Mouse (Mus musculus) liver, embryonic 14.5 days (tissue): Measurements from ENCODE around the gene Ccdc12. TPM values are rescaled to one million over a fixed set of nuclear protein-coding genes. Genes with fewer than 3 reads are reported as not detected.
A peak's percentile ranks its signal among the peaks of the same experiment; 100 is the strongest.

Source experiments
- ATAC-seq: fragments of 200-750 bp; cut with Nextera tagmentation; 2 replicates; pipeline ENCODE4 v1.8.0; 2017; ENCODE audit warnings: moderate number of reproducible peaks, mild to moderate bottlenecking, moderate library complexity; ENCODE audit not compliant: insufficient read depth
- DNase-seq, 3 experiments: peaks; one replicate each; pipeline ENCODE4 v3.0.0-alpha.2; 2012 to 2013; ENCODE audit warnings: low read depth in 3 of 3, low spot score in 3 of 3
- H3K27ac ChIP-seq: fragments of 300-500 bp; sonication (generic); 2 replicates; pipeline ENCODE4 v1.5.1; 2014; ENCODE audit warnings: moderate library complexity, mild to moderate bottlenecking, control low read depth, inconsistent platforms
- H3K27me3 ChIP-seq: fragments of 300-500 bp; sonication (generic); 2 replicates; pipeline ENCODE4 v1.6.1; 2014; ENCODE audit warnings: mild to moderate bottlenecking, low read length, moderate library complexity; ENCODE audit not compliant: control insufficient read depth, insufficient read depth
- H3K36me3 ChIP-seq: fragments of 300-500 bp; sonication (generic); replicated peaks from 2 replicates; pipeline ENCODE4 v1.6.1; 2014; ENCODE audit warnings: low read depth; ENCODE audit not compliant: control insufficient read depth, insufficient read depth
- H3K4me1 ChIP-seq, 2 experiments: fragments of 200-500 bp in 1 of 2; fragments of 300-500 bp in 1 of 2; sonication (generic) in 1 of 2; replicated peaks; 2 replicates each; pipeline ENCODE4 v1.6.1; 2012 to 2014; ENCODE audit warnings: antibody characterized with exemption in 1 of 2, inconsistent platforms in 1 of 2, low read length in 1 of 2; ENCODE audit not compliant: control insufficient read depth in 2 of 2, insufficient read depth in 2 of 2
- H3K4me2 ChIP-seq: fragments of 300-500 bp; sonication (generic); 2 replicates; pipeline ENCODE4 v1.6.1; 2014; ENCODE audit warnings: low read depth, mild to moderate bottlenecking, control low read depth, moderate library complexity
- H3K4me3 ChIP-seq, 2 experiments: fragments of 200-500 bp in 1 of 2; fragments of 300-500 bp in 1 of 2; sonication (generic) in 1 of 2; 2 replicates each; pipeline ENCODE4 v1.5.1; 2012 to 2014; ENCODE audit warnings: low read depth in 2 of 2, low read length in 2 of 2, mild to moderate bottlenecking in 2 of 2, control low read depth in 1 of 2, inconsistent platforms in 1 of 2, moderate library complexity in 1 of 2; ENCODE audit not compliant: insufficient read depth in 1 of 2
- H3K9ac ChIP-seq: fragments of 300-500 bp; sonication (generic); replicated peaks from 2 replicates; pipeline ENCODE4 v1.6.1; 2014; ENCODE audit warnings: mild to moderate bottlenecking, control low read depth, moderate library complexity
- H3K9me3 ChIP-seq: fragments of 300-500 bp; sonication (generic); 2 replicates; pipeline ENCODE4 v1.6.1; 2016; ENCODE audit warnings: low read length, mixed read lengths; ENCODE audit not compliant: control insufficient read depth
- CTCF ChIP-seq: IDR thresholded peaks from 2 replicates; pipeline ENCODE4 v1.5.1; 2016; ENCODE audit warnings: antibody characterized with exemption, low read depth, control low read depth
- EP300 ChIP-seq: IDR thresholded peaks from 2 replicates; pipeline ENCODE4 v1.6.1; 2016; ENCODE audit warnings: antibody characterized with exemption, low read depth
- WGBS: fragments of 180-500 bp; shearing (Covaris S2); extraction: QIAGEN DNeasy Blood & Tissue Kit; methylation state at CpG from one replicate; pipeline ENCODE4 v1.1.7; 2014; ENCODE audit not compliant: insufficient replicate concordance; 5-methylcytosine and 5-hydroxymethylcytosine counted together
- polyA plus RNA-seq, 2 experiments: library from polyadenylated mRNA; depleted of rRNA in 1 of 2; stranded (reverse) in 1 of 2; unstranded in 1 of 2; fragments of >200 nt; fragmentation: Nextera tagmentation in 1 of 2; extraction: Ambion mirVana in 1 of 2; gene quantifications; 2 replicates each; pipeline versions ENCODE4 v1.2.1 to v1.2.3; 2012 to 2014

Ccdc12 gene
- polyA plus RNA-seq, 2 experiments: 64.5 to 66.0 TPM

DNA sequence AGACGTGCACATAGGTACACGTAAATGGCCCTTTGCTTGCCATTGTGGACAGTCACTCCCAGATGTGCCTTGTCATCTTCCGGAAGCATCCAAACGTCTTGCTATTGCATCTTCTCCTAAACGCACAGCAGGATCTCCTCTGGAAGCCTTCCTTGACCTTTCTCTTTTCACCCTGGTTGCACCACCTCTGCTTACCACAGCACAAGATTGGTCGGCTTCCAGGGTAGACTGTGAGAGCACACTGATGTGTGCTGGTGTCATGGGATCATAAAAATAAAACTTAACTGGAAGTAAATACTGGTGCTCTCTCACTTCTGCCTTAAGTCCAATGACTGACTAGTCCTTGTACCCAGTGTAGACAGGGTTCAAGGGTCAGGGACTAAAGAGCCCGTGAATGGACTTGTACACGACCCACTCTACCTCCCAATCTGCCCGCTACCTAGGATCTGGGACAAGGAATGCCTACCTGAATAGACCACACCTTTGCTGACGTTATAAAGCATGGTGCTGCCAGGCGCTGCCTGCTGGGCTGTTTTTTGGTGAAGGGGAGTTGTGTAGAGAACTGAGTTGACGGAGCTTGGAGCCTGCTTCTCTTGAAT is 33.6 kb upstream of the Ccdc12 start:
- Histone ChIP-seq H3K4me2 (no peak overlapping the region), H3K9me3 (no peaks in the 10 kb centered on the region), H3K36me3 (peaks cover 12% of the 10 kb centered on the region), H3K27ac (no peak overlapping the region), H3K4me3 (no peak overlapping the region), H3K4me1 (peaks cover 0 to 3% of the 10 kb centered on the region in 2 experiments; a peak in 1 of 4 replicates), H3K9ac (no peak overlapping the region), H3K27me3 (no peaks in the 10 kb centered on the region)
- WGBS: 74% methylated on average over 12 of the region's 12 CpGs
- TF ChIP-seq CTCF (no peak), EP300 (no peak)
- DNase-seq (no peak), ATAC-seq (no peak)

DNA sequence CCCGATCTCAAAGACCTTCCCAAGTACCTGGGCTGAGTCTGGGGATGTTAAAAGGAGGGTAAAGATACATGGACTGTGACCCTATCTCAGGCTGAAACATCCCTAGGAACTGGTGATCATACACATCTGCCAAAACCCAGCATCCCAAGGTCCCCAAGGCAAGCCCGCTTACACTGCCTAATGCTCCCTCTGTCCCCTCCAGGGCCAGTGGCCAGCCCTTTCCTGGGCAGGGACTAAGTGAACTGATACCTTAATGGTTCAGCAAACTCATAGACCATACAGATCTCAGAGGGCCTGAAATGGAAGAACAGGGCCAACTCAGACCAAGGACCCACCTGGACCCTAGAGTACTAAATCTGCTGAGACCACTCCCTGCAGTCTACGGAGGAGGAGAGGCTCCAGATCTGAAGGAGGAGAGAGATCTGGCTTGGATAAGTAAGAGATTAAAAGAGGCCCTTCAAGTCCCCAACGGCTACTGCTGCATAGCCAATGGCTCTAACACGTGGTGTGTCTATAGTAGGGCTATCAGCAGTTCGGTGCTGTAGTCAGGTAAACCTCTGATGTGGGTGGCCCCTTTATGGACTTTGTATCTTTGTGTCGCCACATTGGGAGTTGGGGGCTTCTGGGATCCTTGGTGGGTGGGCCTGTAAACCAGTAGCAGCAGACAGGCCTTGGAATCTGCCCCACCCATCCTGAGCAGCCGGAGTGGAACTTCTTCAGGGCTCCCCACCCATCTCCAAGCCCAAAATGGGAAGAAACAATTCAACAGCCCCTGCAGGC is 32.7 kb upstream of the Ccdc12 start:
- no peak overlapping the region for H3K27ac ChIP-seq
- no peaks in the 10 kb centered on the region for H3K9me3 ChIP-seq
- TF ChIP-seq EP300: no peak
- TF ChIP-seq CTCF: no peak
- peaks cover 3% of the 10 kb centered on the region for H3K36me3 ChIP-seq
- peak overlapping the region; percentile 88 for H3K4me2 ChIP-seq
- peak overlapping the region; percentile 55 to 66; a peak in 3 of 4 replicates for H3K4me3 ChIP-seq
- 63% methylated on average over 8 of the region's 8 CpGs for WGBS
- H3K9ac ChIP-seq: no peak overlapping the region
- no peak for DNase-seq
- no peak for ATAC-seq
- H3K4me1 ChIP-seq: peaks cover 0 to 3% of the 10 kb centered on the region in 2 experiments; a peak in 1 of 4 replicates
- no peaks in the 10 kb centered on the region for H3K27me3 ChIP-seq

DNA sequence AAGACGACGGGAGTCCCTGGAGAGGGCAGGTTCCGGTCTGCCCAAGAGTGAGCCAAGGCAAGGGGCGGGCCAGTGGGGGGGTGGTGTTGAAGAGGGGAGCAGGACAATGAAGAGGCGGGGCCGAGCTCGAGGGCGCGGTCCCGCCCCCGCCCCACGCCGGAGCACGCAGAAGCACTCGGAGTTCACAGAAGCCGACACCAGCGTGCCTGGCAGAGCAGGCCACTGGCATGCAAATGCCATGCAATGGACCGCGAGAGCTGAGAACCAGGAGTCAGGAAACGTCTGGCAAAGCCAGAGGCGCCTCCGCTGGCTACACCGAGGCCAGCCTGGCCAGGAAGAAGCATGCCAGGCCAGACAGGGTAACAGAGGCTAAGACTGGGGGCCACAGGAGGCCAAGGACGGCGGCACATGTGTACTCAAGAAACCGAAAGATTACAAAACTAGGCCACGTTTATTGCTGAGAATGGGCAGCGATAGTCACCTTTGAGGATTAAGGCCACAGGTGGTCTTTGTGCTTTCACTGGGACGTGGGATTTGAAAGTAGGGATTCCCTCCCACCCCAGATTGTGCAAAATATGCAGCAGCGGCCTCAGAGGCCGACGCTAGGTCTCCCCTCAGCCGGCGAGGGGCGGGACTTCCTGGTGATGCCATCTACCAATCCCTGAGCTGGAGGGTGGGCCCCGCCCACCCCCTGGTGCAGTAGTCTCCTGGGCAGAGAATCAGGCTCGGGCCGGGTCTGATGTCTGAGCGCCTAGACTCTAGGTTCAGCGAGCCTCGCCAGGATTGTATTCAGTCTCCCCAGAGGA is 31.7 kb upstream of the Ccdc12 start, which contains the start of gene Nradd:
TSS of gene Nradd (minus strand) at position 92 of the 806 bp plus-strand sequence.
- peak within 1 kb of the TSS; percentile 88 for H3K4me2 ChIP-seq
- peaks cover 0 to 3% of the 10 kb centered on the region in 2 experiments; a peak in 1 of 4 replicates for H3K4me1 ChIP-seq
- TF ChIP-seq EP300: no peak
- TF ChIP-seq CTCF: no peak
- H3K36me3 ChIP-seq: no peaks in the 10 kb centered on the region; the same call in 1 of the 2 replicates
- H3K27me3 ChIP-seq: no peaks in the 10 kb centered on the region
- no peaks in the 10 kb centered on the region for H3K9me3 ChIP-seq
- DNase-seq: peak; percentile 66 to 72 (median 70)
- no peak within 1 kb of the TSS for H3K27ac ChIP-seq
- peak within 1 kb of the TSS; percentile 50 for H3K9ac ChIP-seq
- WGBS: 17% methylated on average over 41 of the region's 41 CpGs
- peak within 1 kb of the TSS; percentile 55 to 66 for H3K4me3 ChIP-seq
- peak; percentile 88 for ATAC-seq

DNA sequence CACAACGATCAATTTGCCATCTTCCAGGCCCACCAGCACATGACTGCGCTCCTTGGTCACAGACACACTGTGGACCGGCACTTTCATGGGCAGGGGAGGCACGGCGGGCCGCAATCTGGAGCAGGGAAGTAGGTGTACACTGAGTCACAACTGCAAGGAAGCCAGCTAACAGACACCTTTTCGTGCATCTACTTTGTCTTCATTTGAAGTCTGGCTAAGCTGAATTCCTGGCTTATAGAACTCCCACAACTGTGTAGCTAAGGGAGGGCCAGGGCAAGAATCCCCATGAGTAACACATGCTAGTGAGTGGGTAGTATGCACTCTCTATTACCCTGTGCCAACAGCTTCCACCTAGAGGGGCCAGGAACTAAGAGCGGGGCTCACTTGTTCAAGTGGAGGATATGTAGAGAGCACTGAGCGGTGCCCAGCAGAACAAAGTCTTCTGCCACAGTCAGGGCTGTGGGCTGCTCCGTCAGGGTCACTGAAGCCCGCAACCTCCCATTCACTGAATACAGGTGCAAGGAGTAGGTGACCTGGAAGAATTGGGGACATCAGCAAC is 30.9 kb upstream of the Ccdc12 start:
- DNase-seq (no peak), ATAC-seq (no peak)
- Histone ChIP-seq H3K27me3 (no peaks in the 10 kb centered on the region), H3K4me2 (peak overlapping the region; percentile 88), H3K27ac (no peak overlapping the region), H3K36me3 (no peaks in the 10 kb centered on the region; the same call in 1 of the 2 replicates), H3K4me1 (peaks cover 0 to 3% of the 10 kb centered on the region in 2 experiments; a peak in 1 of 4 replicates), H3K9ac (no peak overlapping the region), H3K4me3 (no peak overlapping the region), H3K9me3 (no peaks in the 10 kb centered on the region)
- WGBS: 78% methylated on average over 11 of the region's 11 CpGs
- no peak for TF ChIP-seq EP300
- TF ChIP-seq CTCF: no peak
